ENCODE assay signal across 13 mouse cellular contexts in genomic region chr5:65860281-65861000, GRCm38 (mm10). TPM values are rescaled to one million over a fixed set of nuclear protein-coding genes. Genes with fewer than 3 reads are reported as not detected.
A peak's percentile ranks its signal among the peaks of the same experiment; 100 is the strongest.
DNase-seq lines count a peak whose midpoint lies in the region; ATAC-seq lines count a peak whose summit lies in the region.
"Had no signal": no experiment of that assay in that cellular context is flagged by ENCODE, and none has a peak within 500 bp of the region (broad histone marks: within the 10 kb centered on the region; RNA-seq: fewer than 3 reads in every experiment).

No protein-coding gene starts in this region.

- DNase-seq in heart, adult 8-10 months (ENCODE audit: low spot score) = peak; percentile 22
- DNase-seq in heart, postnatal 25 days (ENCODE audit: low spot score) = no peak
- peak; percentile 81 for DNase-seq in A20 (ENCODE audit: low read depth, low spot score)
- no peak for DNase-seq in embryonic facial prominence, embryonic 10.5 days (ENCODE audit: low spot score)
- DNase-seq in embryo, embryonic 9.5 days (ENCODE audit: extremely low spot score) = no peak
- no peak for DNase-seq in urinary bladder, adult 18-20 months (ENCODE audit: low spot score in 2 of 2)
- no peak for DNase-seq in left cerebral cortex, postnatal 4 days
- DNase-seq: cerebellum, adult 18-20 months; kidney, adult 2 months had no signal

- H3K4me3 ChIP-seq in embryonic facial prominence, embryonic 10.5 days = no peak overlapping the region
- H3K4me3 ChIP-seq: forebrain, embryonic 12.5 days; limb, embryonic 13.5 days; midbrain, embryonic 13.5 days had no signal

- H3K4me1 ChIP-seq in embryonic facial prominence, embryonic 10.5 days = peaks cover 4% of the 10 kb centered on the region; the same call in 1 of the 2 replicates
- H3K4me1 ChIP-seq: forebrain, embryonic 12.5 days; midbrain, embryonic 13.5 days had no signal

- no peaks in the 10 kb centered on the region for H3K36me3 ChIP-seq in embryonic facial prominence, embryonic 10.5 days (replicated peaks)
- H3K36me3 ChIP-seq: forebrain, embryonic 12.5 days; limb, embryonic 13.5 days; midbrain, embryonic 13.5 days had no signal

- intact Hi-C loops in heart, postnatal 25 days (cut with DNase I) = no loop called here
- intact Hi-C loops in left cerebral cortex, postnatal 4 days (cut with DNase I) = no loop called here

- no peaks in the 10 kb centered on the region for H3K27me3 ChIP-seq in embryonic facial prominence, embryonic 10.5 days (replicated peaks; ENCODE audit: low read depth, poor library complexity, severe bottlenecking)
- H3K27me3 ChIP-seq: forebrain, embryonic 12.5 days; limb, embryonic 13.5 days; midbrain, embryonic 13.5 days had no signal

- no peaks in the 10 kb centered on the region for H3K9me3 ChIP-seq in embryonic facial prominence, embryonic 10.5 days
- H3K9me3 ChIP-seq: forebrain, embryonic 12.5 days; limb, embryonic 13.5 days; midbrain, embryonic 13.5 days had no signal

- WGBS in embryonic facial prominence, embryonic 10.5 days = 71% methylated on average over 12 of the region's 12 CpGs

- ATAC-seq in megakaryocyte progenitor cell, adult 5-6 weeks (replicated peaks; ENCODE audit: poor library complexity) = peak; percentile 66
- ATAC-seq: midbrain, embryonic 13.5 days had no signal

- 0 out of 2 replicates have a peak overlapping the region, but pooled peaks have one; percentile 44 for H3K27ac ChIP-seq in embryonic facial prominence, embryonic 10.5 days (replicated peaks)
- H3K27ac ChIP-seq: forebrain, embryonic 12.5 days; limb, embryonic 13.5 days; midbrain, embryonic 13.5 days had no signal

RNA-seq across cellular contexts. Expression of gene Rhoh, which starts 0.6 kb away (rescaled TPM):
- total RNA-seq in heart, adult 8-10 months (2022) = under 1 TPM; 0.28 to 0.47 (median 0.36) TPM
- total RNA-seq in heart, postnatal 25 days (2021) = under 1 TPM; 0.42 to 0.87 TPM
- 0.34 and 0.44 TPM in 2 replicates for polyA plus RNA-seq in embryonic facial prominence, embryonic 10.5 days (2016; fragmentation: Nextera tagmentation; extraction: Ambion mirVana)
- 13.3 and 15.3 TPM in 2 replicates for total RNA-seq in megakaryocyte progenitor cell, adult 5-6 weeks (2015)
- 18.2 and 18.6 TPM in 2 replicates for total RNA-seq in megakaryocyte progenitor cell, adult 5-6 weeks (2017)
- total RNA-seq in left cerebral cortex, postnatal 4 days (2021) = under 1 TPM; 0.30 to 0.42 TPM

Comparison
In these comparisons a context has a peak if more than half of its experiments do, and no peak if none do; other contexts are left out.
1. DNase-seq: peak in heart, adult 8-10 months (single experiment) and A20 (single experiment); none in heart, postnatal 25 days (single experiment), embryonic facial prominence, embryonic 10.5 days (single experiment), embryo, embryonic 9.5 days (single experiment), urinary bladder, adult 18-20 months (0 of 2) and left cerebral cortex, postnatal 4 days (single experiment).
2. RNA of gene Rhoh, which starts 0.6 kb away (total RNA-seq): 13.3 to 18.6 TPM in megakaryocyte progenitor cell, adult 5-6 weeks; 0.42 to 0.87 TPM in heart, postnatal 25 days, 0.30 to 0.42 TPM in left cerebral cortex, postnatal 4 days and 0.28 to 0.47 TPM in heart, adult 8-10 months; every median in the first group is over 4 times any median in the second.